Mouse (Mus musculus) erythroblast, embryonic 14.5 days (primary cell): ENCODE results near the gene Lef1. TPM values are rescaled to one million over a fixed set of nuclear protein-coding genes. Genes with fewer than 3 reads are reported as not detected.

Experiments used
- H3K27me3 ChIP-seq: 2 replicates; pipeline ENCODE4 v1.6.1; 2012; ENCODE audit warnings: inconsistent platforms; ENCODE audit not compliant: control insufficient read depth
- H3K36me3 ChIP-seq: 2 replicates; pipeline ENCODE4 v1.6.1; 2012; ENCODE audit warnings: mild to moderate bottlenecking, inconsistent platforms; ENCODE audit not compliant: control insufficient read depth
- H3K4me1 ChIP-seq: 2 replicates; pipeline ENCODE4 v1.6.1; 2012; ENCODE audit warnings: inconsistent platforms; ENCODE audit not compliant: control insufficient read depth
- H3K4me3 ChIP-seq: replicated peaks from 2 replicates; pipeline ENCODE3; 2012; ENCODE audit warnings: moderate library complexity, mild to moderate bottlenecking, inconsistent platforms
- H3K9me3 ChIP-seq: 2 replicates; pipeline ENCODE4 v1.6.1; 2012; ENCODE audit warnings: low read length, inconsistent platforms, mixed read lengths; ENCODE audit not compliant: control insufficient read depth
- GATA1 ChIP-seq: IDR thresholded peaks from 2 replicates; pipeline ENCODE4 v1.6.1; 2012; ENCODE audit warnings: low read length, inconsistent platforms, mixed read lengths
- TAL1 ChIP-seq: IDR thresholded peaks from 3 replicates; pipeline ENCODE4 v1.6.1; 2012; ENCODE audit warnings: low read length, inconsistent platforms, mixed read lengths
- polyA plus RNA-seq: library from polyadenylated mRNA; stranded (reverse); fragments of >175 nt; gene quantifications from 2 replicates; pipeline ENCODE4 v1.2.3, GENCODE M21; 2012

Lef1 gene
- polyA plus RNA-seq, 1 experiment: not detected

GRCm38 (mm10) chr3:131084718-131085561, 25.3 kb upstream of the Lef1 start:
- TF ChIP-seq TAL1: no peak
- no peak for TF ChIP-seq GATA1
- peaks cover 23% of the 10 kb centered on the region for H3K27me3 ChIP-seq
- H3K4me1 ChIP-seq: no peaks in the 10 kb centered on the region
- no peaks in the 10 kb centered on the region for H3K36me3 ChIP-seq
- H3K4me3 ChIP-seq: no peak overlapping the region
- H3K9me3 ChIP-seq: peaks cover 2% of the 10 kb centered on the region; the same call in 1 of the 2 replicates

GRCm38 (mm10) chr3:131085978-131086377, 24.3 kb upstream of the Lef1 start:
- Histone ChIP-seq H3K9me3 (peaks cover 2% of the 10 kb centered on the region; the same call in 1 of the 2 replicates), H3K27me3 (peaks cover 23% of the 10 kb centered on the region), H3K4me3 (no peak overlapping the region), H3K36me3 (no peaks in the 10 kb centered on the region), H3K4me1 (no peaks in the 10 kb centered on the region)
- TF ChIP-seq GATA1: no peak
- no peak for TF ChIP-seq TAL1

GRCm38 (mm10) chr3:131089721-131090120, 20.6 kb upstream of the Lef1 start:
- H3K4me3 ChIP-seq: no peak overlapping the region
- TF ChIP-seq TAL1 (no peak), GATA1 (no peak)
- H3K36me3 ChIP-seq: no peaks in the 10 kb centered on the region
- peaks cover 13% of the 10 kb centered on the region for H3K27me3 ChIP-seq
- no peaks in the 10 kb centered on the region for H3K9me3 ChIP-seq
- H3K4me1 ChIP-seq: no peaks in the 10 kb centered on the region

- TF ChIP-seq GATA1: no peak
- TF ChIP-seq TAL1: no peak
- Histone ChIP-seq H3K36me3 (no peaks in the 10 kb centered on the region), H3K4me1 (no peaks in the 10 kb centered on the region), H3K27me3 (no peaks in the 10 kb centered on the region; the same call in 1 of the 2 replicates), H3K4me3 (no peak overlapping the region), H3K9me3 (no peaks in the 10 kb centered on the region)
Measured at GRCm38 (mm10) chr3:131092113-131092512, 18.2 kb upstream of the Lef1 start.

- Histone ChIP-seq H3K9me3 (no peaks in the 10 kb centered on the region), H3K27me3 (no peaks in the 10 kb centered on the region), H3K36me3 (no peaks in the 10 kb centered on the region), H3K4me3 (no peak overlapping the region), H3K4me1 (no peaks in the 10 kb centered on the region)
- TF ChIP-seq TAL1 (no peak), GATA1 (no peak)
Measured at GRCm38 (mm10) chr3:131093736-131094135, 16.5 kb upstream of the Lef1 start.

- Histone ChIP-seq H3K4me1 (no peaks in the 10 kb centered on the region), H3K36me3 (no peaks in the 10 kb centered on the region), H3K9me3 (no peaks in the 10 kb centered on the region), H3K4me3 (no peak overlapping the region), H3K27me3 (no peaks in the 10 kb centered on the region)
- TF ChIP-seq GATA1 (no peak), TAL1 (no peak)
Measured at GRCm38 (mm10) chr3:131096105-131096504, 14.2 kb upstream of the Lef1 start.

GRCm38 (mm10) chr3:131102191-131102774, 8.0 kb upstream of the Lef1 start:
- Histone ChIP-seq H3K4me3 (no peak overlapping the region), H3K9me3 (no peaks in the 10 kb centered on the region; the same call in 1 of the 2 replicates), H3K4me1 (no peaks in the 10 kb centered on the region), H3K27me3 (peaks cover 40% of the 10 kb centered on the region), H3K36me3 (no peaks in the 10 kb centered on the region)
- TF ChIP-seq GATA1: no peak
- no peak for TF ChIP-seq TAL1

- H3K27me3 ChIP-seq: peaks cover 69% of the 10 kb centered on the region
- no peaks in the 10 kb centered on the region for H3K36me3 ChIP-seq
- H3K9me3 ChIP-seq: no peaks in the 10 kb centered on the region; the same call in 1 of the 2 replicates
- no peak for TF ChIP-seq TAL1
- TF ChIP-seq GATA1: no peak
- no peaks in the 10 kb centered on the region for H3K4me1 ChIP-seq
- no peak overlapping the region for H3K4me3 ChIP-seq
Measured at GRCm38 (mm10) chr3:131105362-131105761, 4.9 kb upstream of the Lef1 start.

- H3K4me3 ChIP-seq: no peak overlapping the region
- no peaks in the 10 kb centered on the region; the same call in 1 of the 2 replicates for H3K9me3 ChIP-seq
Measured at GRCm38 (mm10) chr3:131105940-131106401, 4.3 kb upstream of the Lef1 start.

More at GRCm38 (mm10) chr3:131105940-131106401, 4.3 kb upstream of the Lef1 start:
- Histone ChIP-seq H3K27me3 (peaks cover 75% of the 10 kb centered on the region), H3K4me1 (no peaks in the 10 kb centered on the region), H3K36me3 (no peaks in the 10 kb centered on the region)
- no peak for TF ChIP-seq GATA1
- TF ChIP-seq TAL1: no peak
